Mouse (Mus musculus) gastrocnemius, adult 2 months (tissue): ENCODE measurements around the gene Uggt1. TPM values are rescaled to one million over a fixed set of nuclear protein-coding genes. Genes with fewer than 3 reads are reported as not detected.

Experiments used
- DNase-seq: peaks from one replicate; pipeline ENCODE4 v3.0.0; 2022
- H3K27ac ChIP-seq: fragments of 200-600 bp; 2 replicates; pipeline ENCODE4 v1.8.1; 2022; ENCODE audit warnings: mild to moderate bottlenecking
- H3K4me3 ChIP-seq: fragments of 200-600 bp; 2 replicates; pipeline ENCODE4 v1.8.1; 2022; ENCODE audit warnings: mild to moderate bottlenecking, moderate library complexity
- CTCF ChIP-seq: fragments of 200-600 bp; IDR thresholded peaks from 2 replicates; pipeline ENCODE4 v1.8.1; 2022; ENCODE audit warnings: antibody characterized with exemption, mild to moderate bottlenecking, moderate library complexity
- intact Hi-C: fragments of 180-260 bp; cut with DNase I; formaldehyde crosslinking; loops from one replicate; pipeline ENCODE4 v1.15.1; 2025
- total RNA-seq, 2 experiments: library from RNA; stranded (reverse); gene quantifications; 2 replicates each; pipeline ENCODE4 v1.2.3; 2021

Uggt1 gene
- total RNA-seq, 2 experiments from 2014 or later, result 27.6 to 29.1 TPM

DNA sequence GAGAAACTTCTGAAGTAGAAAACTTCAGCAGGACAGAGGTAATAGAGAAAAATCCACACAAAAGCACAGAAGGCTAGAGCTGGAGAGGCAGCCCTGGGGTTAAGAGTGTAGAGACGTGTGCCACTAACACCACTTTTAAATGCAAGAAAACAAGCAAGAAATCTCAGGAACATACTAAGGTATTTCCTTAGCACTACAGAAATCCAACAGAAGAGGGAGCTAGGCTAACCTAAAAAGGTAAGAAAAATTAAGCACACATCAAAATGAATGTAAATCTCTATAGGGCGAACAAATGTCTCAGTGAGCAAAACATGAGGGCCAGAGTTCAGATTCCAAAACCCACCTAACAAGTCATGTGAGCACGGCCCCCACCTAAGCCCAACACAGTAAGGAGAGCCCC, 19.9 kb downstream of the Uggt1 start:
- Histone ChIP-seq H3K27ac (no peak overlapping the region), H3K4me3 (no peak overlapping the region)
- no peak for DNase-seq
- peak; percentile 53 for TF ChIP-seq CTCF
- intact Hi-C loops, result no loop called here

DNA sequence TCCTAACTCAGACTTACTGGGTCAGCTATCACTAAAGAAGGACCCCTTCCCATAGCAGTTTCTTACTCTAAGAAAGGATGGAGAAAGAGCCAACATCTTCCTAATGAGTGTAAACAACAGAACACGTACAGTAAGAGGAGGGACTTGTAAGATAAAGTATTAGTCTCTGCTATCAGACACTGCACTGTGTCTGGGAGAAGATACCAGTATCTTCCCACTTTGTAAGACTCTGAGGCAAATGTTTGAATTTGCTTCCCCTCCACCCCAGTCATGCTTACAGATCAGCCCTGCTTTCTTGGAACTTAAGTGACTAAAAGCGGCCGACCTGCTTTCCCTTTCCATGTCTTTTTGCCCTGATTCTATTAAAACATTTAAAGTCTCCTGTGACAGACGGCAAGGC, 30.2 kb downstream of the Uggt1 start:
- intact Hi-C loops, result loop anchor here (5.0 kb wide), 1 partner anchor 38 kb away; no protein-coding TSS in a partner anchor
- H3K27ac ChIP-seq, result no peak overlapping the region
- no peak for TF ChIP-seq CTCF
- no peak for DNase-seq
- H3K4me3 ChIP-seq, result no peak overlapping the region

DNA sequence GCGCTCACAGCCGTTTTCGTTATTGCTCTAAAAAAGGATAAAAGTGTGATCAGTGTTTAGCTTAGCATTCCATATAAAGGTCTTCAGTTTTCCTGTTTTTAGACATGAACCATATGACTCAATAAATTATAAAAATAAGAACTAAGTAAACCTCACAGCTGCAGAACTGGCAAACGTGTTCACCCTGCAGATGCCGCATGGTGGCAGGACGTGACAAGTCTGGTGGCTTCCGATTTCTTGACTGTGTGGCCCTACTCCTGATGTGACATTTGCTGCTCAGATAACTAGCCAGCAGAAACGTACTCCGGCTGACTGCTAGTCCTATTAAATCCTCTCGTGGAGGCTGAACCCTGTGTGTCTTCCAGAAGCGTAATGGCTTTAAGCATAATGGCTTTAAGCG, 42.8 kb downstream of the Uggt1 start:
- Histone ChIP-seq H3K27ac (no peak overlapping the region), H3K4me3 (no peak overlapping the region)
- intact Hi-C loops, result no loop called here
- DNase-seq, result peak; percentile 31
- peak; percentile 14; the same call in 1 of the 2 replicates for TF ChIP-seq CTCF

DNA sequence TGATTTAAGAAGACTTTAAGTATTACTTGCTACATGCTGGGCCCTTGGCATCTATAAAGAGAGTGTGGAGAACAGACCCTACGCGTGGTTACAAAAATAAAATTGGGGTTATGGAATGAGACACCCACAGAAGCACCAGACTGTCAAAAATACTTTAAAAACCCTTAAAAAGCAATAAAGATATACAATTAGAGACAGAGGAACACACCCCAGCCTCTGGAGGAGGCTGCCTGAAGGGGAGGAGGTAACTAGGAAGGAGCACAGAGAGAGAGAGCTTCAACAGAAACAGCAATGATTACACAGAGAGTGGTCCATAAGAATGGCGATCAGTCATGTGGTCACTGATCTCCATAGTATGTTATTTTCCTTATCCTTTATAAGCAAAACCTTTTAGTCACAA, 50.0 kb downstream of the Uggt1 start:
- no peak for TF ChIP-seq CTCF
- intact Hi-C loops, result no loop called here

DNA sequence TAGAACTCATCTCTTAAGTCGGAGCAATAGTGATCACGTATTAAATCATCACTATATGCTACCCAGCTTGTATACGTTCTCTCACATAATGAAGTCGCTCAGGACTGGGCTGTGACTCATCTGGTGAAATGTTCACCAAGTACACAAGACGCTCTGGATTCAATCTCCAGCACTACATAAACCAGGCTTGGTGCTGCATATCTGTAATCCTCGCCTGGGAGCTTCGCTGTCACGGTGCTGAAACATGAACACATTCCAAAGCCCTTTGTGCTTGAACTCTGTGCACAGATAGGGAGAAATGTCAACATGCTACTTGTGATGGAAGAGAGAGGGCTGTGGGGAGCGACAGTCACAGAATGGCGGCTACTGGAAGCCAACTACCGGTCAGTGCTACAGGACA, 52.6 kb downstream of the Uggt1 start:
- no peak for TF ChIP-seq CTCF
- intact Hi-C loops, result no loop called here
- Histone ChIP-seq H3K4me3 (no peak overlapping the region), H3K27ac (no peak overlapping the region)
- DNase-seq, result no peak

More for the DNA sequence above, 50.0 kb downstream of the Uggt1 start:
- no peak for DNase-seq
- no peak overlapping the region for H3K4me3 ChIP-seq
- H3K27ac ChIP-seq, result no peak overlapping the region

DNA sequence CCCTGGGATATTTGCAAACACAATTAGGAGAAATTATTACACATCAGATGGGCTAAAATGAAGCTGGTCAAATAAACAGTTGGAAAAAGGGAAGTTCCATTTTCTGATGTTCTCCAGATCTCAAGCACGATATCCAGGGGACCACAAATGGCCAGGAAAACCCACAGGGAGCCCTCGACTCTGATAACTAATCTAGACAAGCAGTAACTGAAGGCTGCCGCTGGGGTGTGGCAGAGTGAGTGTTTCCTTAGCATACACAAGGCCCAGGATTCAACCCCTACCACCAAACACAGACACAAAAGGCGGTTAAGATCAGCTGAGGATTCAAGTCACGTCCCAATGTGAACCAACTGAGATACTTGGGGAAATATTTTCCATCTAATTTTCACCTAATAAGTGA, 64.5 kb downstream of the Uggt1 start:
- Histone ChIP-seq H3K4me3 (no peak overlapping the region), H3K27ac (no peak overlapping the region)
- TF ChIP-seq CTCF, result no peak
- intact Hi-C loops, result no loop called here
- no peak for DNase-seq

DNA sequence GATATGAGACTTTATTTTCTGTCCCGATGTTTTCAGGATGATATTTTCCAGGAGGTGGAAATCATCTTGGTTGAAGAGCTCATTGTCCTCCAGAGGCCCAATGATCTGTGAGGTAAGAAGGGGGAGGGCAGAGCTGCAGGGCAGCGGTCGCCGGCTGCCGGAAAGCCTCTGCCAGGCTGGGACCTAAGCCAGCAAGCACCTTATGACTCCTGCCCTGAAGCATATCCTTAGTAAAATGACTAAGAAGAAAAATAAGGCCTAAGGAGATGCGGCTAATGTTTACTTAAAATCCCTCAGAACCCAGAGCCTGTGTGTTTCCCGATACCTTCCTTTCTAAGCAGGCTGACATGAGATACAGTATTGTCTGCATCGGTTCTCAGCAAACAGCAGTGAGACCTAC, 71.1 kb downstream of the Uggt1 start:
- H3K27ac ChIP-seq, result no peak overlapping the region
- intact Hi-C loops, result no loop called here
- no peak overlapping the region for H3K4me3 ChIP-seq
- peak; percentile 44 for DNase-seq
- TF ChIP-seq CTCF, result no peak

DNA sequence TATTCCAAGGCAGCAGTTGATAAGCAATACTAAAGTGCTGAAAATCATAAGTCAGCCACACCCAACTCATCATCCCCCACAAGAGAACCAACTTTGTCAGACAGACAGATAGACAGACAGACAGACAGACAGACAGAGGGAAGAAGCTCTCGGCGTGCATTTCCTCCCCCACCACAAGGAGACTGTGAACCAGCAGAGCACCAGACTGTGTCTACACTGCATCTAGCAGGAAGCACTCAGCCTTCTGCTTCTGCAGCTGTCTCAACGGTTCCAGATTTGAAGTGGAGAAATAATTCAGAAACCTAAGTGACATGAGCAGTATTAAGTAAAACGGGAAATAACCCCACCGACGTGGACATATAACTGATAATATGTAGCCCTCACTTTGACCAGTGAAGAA, 71.6 kb downstream of the Uggt1 start:
- no peak for DNase-seq
- no peak for TF ChIP-seq CTCF
- intact Hi-C loops, result no loop called here
- Histone ChIP-seq H3K27ac (no peak overlapping the region), H3K4me3 (no peak overlapping the region)

DNA sequence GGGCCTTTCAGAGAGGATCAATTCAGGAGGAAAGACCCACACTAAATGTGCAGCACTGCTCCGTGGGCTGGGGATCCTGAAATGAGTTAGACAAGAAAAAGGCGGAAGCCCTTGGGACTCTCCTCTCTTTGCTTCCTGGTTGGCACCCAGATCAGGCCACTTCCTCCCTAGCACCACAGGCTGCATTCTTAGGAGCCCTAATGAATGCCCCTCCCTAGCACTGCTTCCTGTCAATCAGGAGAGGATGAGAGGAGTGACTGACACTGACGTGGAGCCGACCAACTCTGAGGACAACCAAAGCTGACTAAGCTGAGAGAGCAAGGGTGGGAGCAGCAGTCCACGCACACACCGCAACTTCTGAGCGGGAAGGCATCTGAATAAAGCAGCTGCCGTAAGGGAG, 81.8 kb downstream of the Uggt1 start:
- intact Hi-C loops, result no loop called here
- no peak for TF ChIP-seq CTCF
- H3K4me3 ChIP-seq, result no peak overlapping the region
- no peak for DNase-seq
- H3K27ac ChIP-seq, result no peak overlapping the region

DNA sequence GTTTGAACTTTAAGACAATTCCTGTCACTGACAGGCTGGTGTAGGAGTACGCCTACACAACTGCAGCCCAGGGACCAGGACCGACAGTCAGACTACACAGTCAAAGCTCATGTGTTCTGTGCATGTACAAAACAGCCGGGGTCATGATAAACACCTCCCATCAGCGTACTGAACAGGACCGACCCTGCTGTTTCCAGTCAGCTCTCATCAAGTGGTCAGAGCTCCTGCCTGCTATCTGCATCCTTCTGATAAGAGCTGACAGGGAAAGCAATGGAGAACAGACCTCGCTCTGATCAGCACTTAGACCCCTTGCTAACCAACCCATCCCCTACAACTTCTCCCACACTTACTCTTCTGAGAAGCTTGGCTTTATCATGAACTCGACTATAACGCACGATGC, 83.3 kb downstream of the Uggt1 start:
- no peak for DNase-seq
- intact Hi-C loops, result no loop called here
- no peak for TF ChIP-seq CTCF
- Histone ChIP-seq H3K4me3 (no peak overlapping the region), H3K27ac (no peak overlapping the region)

DNA sequence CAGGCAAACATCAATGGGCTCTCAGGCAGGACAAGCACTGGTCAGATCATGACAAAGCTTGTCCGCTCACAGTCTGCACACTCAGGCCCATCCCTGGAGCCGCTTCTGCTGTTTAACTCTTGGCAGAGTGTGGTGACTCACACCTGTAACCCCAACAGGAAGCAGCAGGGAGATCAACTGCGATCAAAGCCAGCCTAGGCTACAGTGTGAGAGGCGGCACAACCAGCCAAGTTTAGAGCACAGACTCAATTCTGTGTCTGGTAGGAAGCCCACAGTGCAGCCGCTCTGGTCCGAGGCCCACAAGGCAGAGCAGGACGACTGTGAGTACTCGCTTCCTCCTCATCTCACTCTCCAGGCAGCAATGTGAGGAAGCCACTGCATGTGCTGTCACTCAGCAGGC, 84.3 kb downstream of the Uggt1 start:
- DNase-seq, result no peak
- intact Hi-C loops, result no loop called here
- Histone ChIP-seq H3K4me3 (no peak overlapping the region), H3K27ac (no peak overlapping the region)
- no peak for TF ChIP-seq CTCF

DNA sequence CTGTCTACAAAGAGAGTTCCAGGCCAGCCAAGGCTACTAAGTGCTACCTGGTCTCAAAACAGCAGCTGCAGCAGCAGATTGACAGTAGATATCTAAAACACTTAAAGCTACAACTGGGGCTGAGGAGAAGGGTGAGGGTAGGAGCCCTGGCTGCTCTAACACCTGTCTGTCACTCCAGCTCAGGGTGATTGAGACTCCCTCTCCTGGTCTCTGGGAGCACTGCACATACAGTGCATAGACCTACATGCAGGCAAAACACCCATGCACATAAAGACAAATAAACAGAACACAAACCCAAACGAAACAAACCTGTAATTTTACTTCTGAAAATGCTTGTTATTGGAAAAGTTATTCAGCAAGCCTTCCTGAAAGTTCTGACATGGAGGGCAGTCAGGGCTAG, 95.1 kb downstream of the Uggt1 start:
- TF ChIP-seq CTCF, result peak; percentile 59
- no peak for DNase-seq
- Histone ChIP-seq H3K27ac (no peak overlapping the region), H3K4me3 (no peak overlapping the region)
- intact Hi-C loops, result no loop called here

DNA sequence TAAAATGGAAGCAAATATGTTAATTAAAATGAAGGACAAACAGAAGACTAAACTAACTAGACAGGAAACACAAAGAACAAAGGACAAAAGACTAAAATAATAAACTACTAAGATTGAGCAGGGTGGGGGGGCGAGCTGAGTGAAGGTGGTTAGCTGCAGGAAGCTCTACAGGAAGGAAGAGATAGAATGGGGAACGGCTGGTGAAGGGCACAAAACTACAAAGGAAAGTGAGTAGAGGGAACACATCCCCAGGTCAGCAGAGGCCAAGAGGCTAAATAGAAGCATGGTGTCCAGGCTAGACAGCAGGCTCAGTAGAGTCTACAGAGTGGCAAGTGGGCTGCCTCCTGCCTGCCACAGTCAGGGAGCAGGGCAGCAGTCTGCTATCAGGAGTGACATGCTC, 95.7 kb downstream of the Uggt1 start:
- Histone ChIP-seq H3K27ac (no peak overlapping the region), H3K4me3 (no peak overlapping the region)
- no peak for TF ChIP-seq CTCF
- intact Hi-C loops, result no loop called here
- no peak for DNase-seq

DNA sequence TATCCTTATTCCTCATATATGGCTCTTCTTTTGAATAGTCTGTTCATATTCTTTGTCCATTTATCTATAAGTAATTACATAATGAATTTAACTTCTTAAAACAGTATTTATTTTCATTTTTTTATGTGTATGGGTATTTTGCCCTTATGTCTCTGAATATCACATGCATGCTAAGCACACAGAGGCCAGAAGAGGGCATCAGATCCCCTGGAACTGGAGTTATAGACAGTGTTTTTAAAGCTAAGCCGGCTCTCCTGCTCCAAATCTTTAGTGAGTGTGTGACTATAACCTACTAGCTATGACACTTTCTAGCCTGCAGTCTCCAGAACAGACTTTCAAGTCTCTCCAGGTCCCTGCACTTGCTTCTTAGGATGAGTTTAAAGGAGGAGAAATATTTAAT, 99.5 kb downstream of the Uggt1 start:
- TF ChIP-seq CTCF, result peak; percentile 74
- DNase-seq, result peak; percentile 49
- Histone ChIP-seq H3K4me3 (no peak overlapping the region), H3K27ac (no peak overlapping the region; the same call in 1 of the 2 replicates)
- intact Hi-C loops, result loop anchor here (2.0 kb wide), 1 partner anchor 108 kb away; no protein-coding TSS in a partner anchor

DNA sequence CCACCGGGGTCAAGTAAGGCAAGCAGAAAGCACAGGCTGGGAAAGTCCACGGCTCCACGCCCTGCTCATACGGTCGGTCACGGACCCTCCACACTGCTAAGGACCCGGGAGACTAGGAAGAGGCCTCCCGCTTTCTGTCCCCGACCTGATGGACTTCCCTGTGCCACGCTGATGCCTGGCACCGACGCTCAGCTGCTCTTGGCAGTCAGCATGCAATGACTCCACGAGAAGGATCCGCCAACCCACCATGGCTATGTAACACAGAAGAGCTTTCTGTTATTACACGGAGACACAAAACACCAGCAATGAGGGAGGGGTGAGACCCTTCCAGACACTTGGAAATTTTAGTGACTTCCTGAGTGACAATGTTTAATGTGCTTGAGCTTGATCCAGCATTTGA, 104.2 kb downstream of the Uggt1 start:
- Histone ChIP-seq H3K4me3 (no peak overlapping the region), H3K27ac (no peak overlapping the region)
- intact Hi-C loops, result no loop called here
- no peak for TF ChIP-seq CTCF
- peak; percentile 37 for DNase-seq
